Mouse (Mus musculus): ENCODE data around the gene Ralgds.
"Not testable (repeated sequence)": the region's sequence is repeated elsewhere in the genome, so short reads cannot be mapped to it uniquely, and the experiment has no call there.

Gene Ralgds

GRCm38 (mm10) chr2:28505795-28506194 is 7.1 kb upstream of the Ralgds start, which contains the start of gene Gm10134:
Gene Gm10134, plus strand, starts transcription at chr2:28506095.
- in situ Hi-C loops (cut with MboI): no loop called here

- in situ Hi-C loops (cut with MboI): no loop called here
Observed at GRCm38 (mm10) chr2:28506291-28506690, 6.6 kb upstream of the Ralgds start.

GRCm38 (mm10) chr2:28511600-28511999 is 1.3 kb upstream of the Ralgds start:
- in situ Hi-C loops (cut with MboI): not testable (repeated sequence)

- in situ Hi-C loops (cut with MboI): no loop called here
Observed at GRCm38 (mm10) chr2:28513431-28514370, 776 bp downstream of the Ralgds start.

GRCm38 (mm10) chr2:28514489-28514888 is 1.6 kb downstream of the Ralgds start:
- in situ Hi-C loops (cut with MboI): no loop called here

- in situ Hi-C loops (cut with MboI): loop anchor here (5.0 kb wide), 1 partner anchor 35 kb away; no protein-coding TSS in a partner anchor
Observed at GRCm38 (mm10) chr2:28517206-28517909, 4.4 kb downstream of the Ralgds start.

GRCm38 (mm10) chr2:28518231-28518630 is 5.3 kb downstream of the Ralgds start:
- in situ Hi-C loops (cut with MboI): loop anchor here (5.0 kb wide), 1 partner anchor 34 kb away; no protein-coding TSS in a partner anchor

GRCm38 (mm10) chr2:28520581-28520980 is 7.7 kb downstream of the Ralgds start:
- in situ Hi-C loops (cut with MboI): no loop called here

GRCm38 (mm10) chr2:28521571-28522151 is 8.7 kb downstream of the Ralgds start:
- in situ Hi-C loops (cut with MboI): no loop called here

- in situ Hi-C loops (cut with MboI): no loop called here
Observed at GRCm38 (mm10) chr2:28522166-28522565, 9.2 kb downstream of the Ralgds start.

- in situ Hi-C loops (cut with MboI): no loop called here
Observed at GRCm38 (mm10) chr2:28523643-28524117, 10.8 kb downstream of the Ralgds start.

- in situ Hi-C loops (cut with MboI): no loop called here
Observed at GRCm38 (mm10) chr2:28524406-28524805, 11.5 kb downstream of the Ralgds start.

- in situ Hi-C loops (cut with MboI): no loop called here
Observed at GRCm38 (mm10) chr2:28525219-28525942, 12.5 kb downstream of the Ralgds start.

GRCm38 (mm10) chr2:28525943-28526876 is 13.3 kb downstream of the Ralgds start:
- in situ Hi-C loops (cut with MboI): no loop called here

GRCm38 (mm10) chr2:28527436-28528353 is 14.8 kb downstream of the Ralgds start:
- in situ Hi-C loops (cut with MboI): no loop called here

- in situ Hi-C loops (cut with MboI): no loop called here
Observed at GRCm38 (mm10) chr2:28528354-28528730, 15.4 kb downstream of the Ralgds start.

GRCm38 (mm10) chr2:28529856-28530255 is 16.9 kb downstream of the Ralgds start:
- in situ Hi-C loops (cut with MboI): no loop called here

- in situ Hi-C loops (cut with MboI): no loop called here
Observed at GRCm38 (mm10) chr2:28530311-28530710, 17.4 kb downstream of the Ralgds start.
